Mouse (Mus musculus): Measurements from ENCODE around the gene Lhcgr. TPM values are rescaled to one million over a fixed set of nuclear protein-coding genes. Genes with fewer than 3 reads are reported as not detected.
"Not testable (repeated sequence)": the region's sequence is repeated elsewhere in the genome, so short reads cannot be mapped to it uniquely, and the experiment has no call there.

Gene Lhcgr
- 0.01 TPM in 1 of 2 replicates, not detected in the other for polyA plus RNA-seq (2012)

DNA sequence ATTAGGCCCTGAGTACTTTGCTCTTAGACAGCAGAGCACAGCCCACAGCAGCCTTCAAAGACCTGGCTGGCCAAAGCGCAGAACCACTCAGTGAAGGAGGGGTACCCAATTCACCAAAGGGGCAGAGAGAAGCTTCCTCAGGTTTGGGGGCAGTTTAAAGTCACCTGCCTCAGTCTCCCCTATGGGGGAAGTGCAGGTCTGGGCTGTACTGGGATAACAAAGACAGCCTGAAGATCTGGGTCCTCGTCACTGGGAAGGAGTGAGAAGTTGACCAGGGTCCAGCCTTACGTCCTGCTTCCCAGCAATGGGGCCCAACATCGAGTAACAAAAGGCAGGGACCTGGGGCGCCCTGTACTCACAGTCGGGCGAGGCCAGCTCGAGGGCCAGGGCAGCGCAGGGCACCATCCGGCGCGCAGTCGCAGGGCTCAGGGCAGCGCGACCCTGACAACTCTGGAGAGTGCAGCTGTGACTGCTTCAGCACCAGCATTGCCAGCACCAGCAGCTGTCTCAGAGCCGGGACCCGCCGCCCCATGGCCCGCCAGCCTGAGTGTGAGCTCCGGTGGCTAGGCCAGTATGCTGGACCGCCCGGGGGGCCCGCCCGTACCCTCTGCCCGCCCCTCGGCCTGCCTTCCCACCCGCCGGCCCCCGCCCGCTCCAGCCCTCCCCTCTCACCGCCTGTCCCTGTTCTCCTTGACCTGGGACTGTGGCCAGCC lies at the start of gene Lhcgr:
TSS of gene Lhcgr (minus strand) at position 551 of the 713 bp plus-strand sequence.
- Histone ChIP-seq H3K9me3 (ENCODE audit: control insufficient read depth, low read length) (no peaks in the 10 kb centered on the region), H3K27me3 (ENCODE audit: control insufficient read depth) (peaks cover 2% of the 10 kb centered on the region; the same call in 1 of the 2 replicates), H3K36me3 (ENCODE audit: control insufficient read depth) (no peaks in the 10 kb centered on the region), H3K4me1 (ENCODE audit: control insufficient read depth) (no peaks in the 10 kb centered on the region), H3K4me3 (replicated peaks) (no peak within 1 kb of the TSS)
- TF ChIP-seq GATA1 (IDR thresholded peaks at IDR 0.05; ENCODE audit: low read length): no peak
- TF ChIP-seq TAL1 (IDR thresholded peaks at IDR 0.05; ENCODE audit: low read length): no peak

DNA sequence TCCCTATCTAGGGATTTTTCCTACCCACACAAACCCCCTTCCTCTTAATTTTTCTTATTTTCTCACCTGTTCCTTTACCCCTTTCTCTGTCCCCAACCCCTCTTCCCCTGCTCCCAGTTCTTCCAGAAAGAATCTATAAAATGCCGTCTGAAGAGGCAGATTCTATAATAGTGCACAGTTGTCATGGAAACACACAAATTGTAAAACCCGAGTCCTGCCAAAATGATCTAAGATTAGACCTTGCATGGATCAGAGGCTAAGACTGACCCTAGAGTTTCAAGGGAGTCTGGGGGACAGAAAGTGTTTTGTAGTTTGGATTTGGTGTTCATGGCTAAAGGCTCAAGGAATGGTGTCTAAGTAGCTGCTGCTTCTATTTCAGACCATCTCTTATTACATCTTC lies 25.8 kb upstream of the Lhcgr start:
- H3K36me3 ChIP-seq (ENCODE audit: control insufficient read depth): no peaks in the 10 kb centered on the region
- no peak overlapping the region for H3K4me3 ChIP-seq (replicated peaks)
- H3K4me1 ChIP-seq (ENCODE audit: control insufficient read depth): no peaks in the 10 kb centered on the region
- H3K27me3 ChIP-seq (ENCODE audit: control insufficient read depth): no peaks in the 10 kb centered on the region
- H3K9me3 ChIP-seq (ENCODE audit: control insufficient read depth, low read length): peaks cover 9% of the 10 kb centered on the region
- TF ChIP-seq TAL1 (IDR thresholded peaks at IDR 0.05; ENCODE audit: low read length) (no peak), GATA1 (IDR thresholded peaks at IDR 0.05; ENCODE audit: low read length) (no peak)

DNA sequence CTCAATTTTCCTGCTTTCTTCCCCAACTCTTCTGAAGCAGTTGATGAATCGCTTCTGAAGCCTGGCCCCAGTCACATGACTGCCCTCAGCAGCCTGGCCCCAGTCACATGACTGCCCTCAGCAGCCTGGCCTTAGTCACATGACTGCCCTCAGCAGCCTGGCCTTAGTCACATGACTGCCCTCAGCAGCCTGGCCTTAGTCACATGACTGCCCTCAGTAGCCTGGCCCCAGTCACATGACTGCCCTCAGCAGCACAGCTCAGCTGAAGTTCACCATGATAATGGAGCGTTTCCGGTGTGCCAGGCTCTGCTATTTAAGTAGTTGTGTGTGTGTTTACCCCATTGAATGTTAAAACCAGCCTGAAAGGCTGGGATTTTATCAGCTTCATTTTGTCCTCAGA lies 21.2 kb upstream of the Lhcgr start:
- not testable (repeated sequence) for H3K27me3 ChIP-seq (ENCODE audit: control insufficient read depth); H3K4me1 ChIP-seq (ENCODE audit: control insufficient read depth); H3K9me3 ChIP-seq (ENCODE audit: control insufficient read depth, low read length); H3K4me3 ChIP-seq (replicated peaks); H3K36me3 ChIP-seq (ENCODE audit: control insufficient read depth)

DNA sequence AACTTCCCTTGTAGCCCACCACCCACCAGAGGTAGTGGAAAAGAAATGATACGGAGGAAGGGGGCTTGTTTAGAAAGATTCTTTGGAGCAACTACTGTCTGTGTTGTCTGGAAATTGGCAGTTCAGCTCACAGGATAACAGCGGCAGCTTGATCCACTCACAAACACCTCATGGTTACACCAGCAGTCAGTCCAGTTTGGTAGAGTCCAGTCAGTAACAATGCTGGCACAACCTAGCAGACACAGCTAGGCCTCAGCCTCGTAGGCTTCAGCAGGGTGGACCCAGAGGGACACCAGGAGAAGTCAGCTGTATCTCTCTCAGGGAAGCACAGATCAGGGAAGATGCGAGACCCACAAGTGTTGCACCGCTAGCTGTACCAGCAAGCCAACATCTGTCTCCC lies 19.0 kb upstream of the Lhcgr start:
- H3K4me3 ChIP-seq (replicated peaks): no peak overlapping the region
- H3K36me3 ChIP-seq (ENCODE audit: control insufficient read depth): no peaks in the 10 kb centered on the region
- no peaks in the 10 kb centered on the region for H3K27me3 ChIP-seq (ENCODE audit: control insufficient read depth)
- TF ChIP-seq TAL1 (IDR thresholded peaks at IDR 0.05; ENCODE audit: low read length) (no peak), GATA1 (IDR thresholded peaks at IDR 0.05; ENCODE audit: low read length) (no peak)
- H3K9me3 ChIP-seq (ENCODE audit: control insufficient read depth, low read length): peaks cover 7% of the 10 kb centered on the region
- no peaks in the 10 kb centered on the region for H3K4me1 ChIP-seq (ENCODE audit: control insufficient read depth)

DNA sequence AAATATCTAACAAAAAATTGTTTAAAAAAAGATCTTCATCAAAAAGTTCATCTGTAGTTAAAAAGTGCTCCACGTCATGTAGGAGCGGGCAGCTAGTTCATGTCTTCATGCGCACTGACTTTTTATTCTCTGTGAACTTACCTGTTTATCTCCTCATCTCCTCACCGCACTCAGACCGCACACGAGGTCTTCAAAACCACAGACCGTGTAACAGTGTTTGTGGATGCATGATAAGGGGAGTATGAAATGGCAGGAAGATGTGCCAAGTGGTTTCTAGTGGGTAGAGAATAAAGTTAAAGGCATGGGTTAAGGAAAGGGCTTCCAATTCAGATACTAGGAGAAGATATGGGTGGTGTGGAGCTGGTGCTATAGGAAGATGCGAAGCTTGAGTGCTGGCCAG lies 14.6 kb upstream of the Lhcgr start:
- Histone ChIP-seq H3K36me3 (ENCODE audit: control insufficient read depth) (no peaks in the 10 kb centered on the region), H3K9me3 (ENCODE audit: control insufficient read depth, low read length) (peaks cover 3% of the 10 kb centered on the region; the same call in 1 of the 2 replicates), H3K4me1 (ENCODE audit: control insufficient read depth) (no peaks in the 10 kb centered on the region), H3K27me3 (ENCODE audit: control insufficient read depth) (no peaks in the 10 kb centered on the region), H3K4me3 (replicated peaks) (no peak overlapping the region)
- TF ChIP-seq GATA1 (IDR thresholded peaks at IDR 0.05; ENCODE audit: low read length) (no peak), TAL1 (IDR thresholded peaks at IDR 0.05; ENCODE audit: low read length) (no peak)

DNA sequence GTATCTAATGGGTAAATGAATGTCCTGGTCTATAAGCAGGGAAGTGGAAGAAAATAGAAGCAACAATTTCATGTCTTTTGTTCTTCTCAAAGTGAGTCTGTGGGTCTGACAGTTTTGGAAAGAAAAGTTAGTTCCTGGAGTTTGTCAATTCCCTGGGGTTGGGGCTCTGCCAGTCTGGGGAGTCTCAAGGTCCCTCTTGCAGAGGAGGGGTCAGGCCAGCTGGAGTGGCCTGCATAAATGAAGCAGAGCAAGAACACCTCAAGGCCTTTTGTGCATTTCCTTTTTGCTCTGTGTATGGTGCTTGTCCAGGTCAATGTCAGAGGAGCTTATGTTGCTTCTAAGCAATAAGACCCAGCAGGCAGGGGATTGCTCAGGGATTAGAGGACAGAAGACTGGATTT lies 11.7 kb upstream of the Lhcgr start:
- TF ChIP-seq GATA1 (IDR thresholded peaks at IDR 0.05; ENCODE audit: low read length): no peak
- no peak for TF ChIP-seq TAL1 (IDR thresholded peaks at IDR 0.05; ENCODE audit: low read length)
- Histone ChIP-seq H3K4me1 (ENCODE audit: control insufficient read depth) (no peaks in the 10 kb centered on the region), H3K27me3 (ENCODE audit: control insufficient read depth) (no peaks in the 10 kb centered on the region), H3K36me3 (ENCODE audit: control insufficient read depth) (no peaks in the 10 kb centered on the region), H3K9me3 (ENCODE audit: control insufficient read depth, low read length) (no peaks in the 10 kb centered on the region; the same call in 1 of the 2 replicates), H3K4me3 (replicated peaks) (no peak overlapping the region)

DNA sequence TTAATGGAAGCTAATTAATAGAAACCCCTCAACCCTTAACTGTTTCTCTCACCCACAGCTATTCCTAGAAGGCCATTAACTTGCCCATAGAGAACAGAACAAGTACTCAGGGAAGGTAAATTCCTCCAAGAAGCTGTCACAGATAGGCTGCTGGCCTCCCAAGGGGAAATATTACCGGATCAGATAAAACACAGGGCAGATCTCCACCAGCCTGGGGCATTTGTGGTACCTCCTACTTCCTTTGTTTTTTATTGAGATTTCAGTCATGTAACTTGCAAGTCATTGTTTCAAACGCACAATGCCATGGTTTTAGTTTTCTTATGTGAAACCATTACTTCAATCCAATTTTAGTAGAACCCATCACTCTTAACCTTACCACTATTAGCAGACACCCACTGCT lies 1.1 kb downstream of the Lhcgr start:
- TF ChIP-seq GATA1 (IDR thresholded peaks at IDR 0.05; ENCODE audit: low read length) (no peak), TAL1 (IDR thresholded peaks at IDR 0.05; ENCODE audit: low read length) (no peak)
- H3K4me1 ChIP-seq (ENCODE audit: control insufficient read depth): no peaks in the 10 kb centered on the region
- peaks cover 2% of the 10 kb centered on the region; the same call in 1 of the 2 replicates for H3K27me3 ChIP-seq (ENCODE audit: control insufficient read depth)
- H3K36me3 ChIP-seq (ENCODE audit: control insufficient read depth): no peaks in the 10 kb centered on the region
- H3K9me3 ChIP-seq (ENCODE audit: control insufficient read depth, low read length): no peaks in the 10 kb centered on the region
- no peak overlapping the region for H3K4me3 ChIP-seq (replicated peaks)

DNA sequence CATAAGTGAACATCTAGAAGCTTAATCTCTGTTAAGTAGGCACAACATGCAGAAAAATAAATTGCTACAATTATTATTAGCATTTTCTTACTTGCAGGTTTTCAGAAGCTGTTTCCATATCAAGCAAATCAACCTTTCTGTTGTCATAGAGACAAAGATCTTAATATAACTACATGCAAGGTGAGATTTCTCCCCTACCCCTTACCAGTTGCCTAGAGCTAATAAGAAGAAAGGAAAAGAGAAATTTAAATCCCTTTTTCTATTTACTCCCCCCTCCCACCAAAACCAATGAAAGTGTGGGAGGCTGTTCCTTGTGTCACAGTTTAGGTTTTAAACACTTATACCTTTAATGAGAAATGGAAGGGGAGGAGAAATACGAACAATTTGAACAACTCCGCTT lies 3.4 kb downstream of the Lhcgr start:
- no peak overlapping the region for H3K4me3 ChIP-seq (replicated peaks)
- H3K36me3 ChIP-seq (ENCODE audit: control insufficient read depth): no peaks in the 10 kb centered on the region
- TF ChIP-seq TAL1 (IDR thresholded peaks at IDR 0.05; ENCODE audit: low read length) (no peak), GATA1 (IDR thresholded peaks at IDR 0.05; ENCODE audit: low read length) (no peak)
- H3K27me3 ChIP-seq (ENCODE audit: control insufficient read depth): peaks cover 2% of the 10 kb centered on the region; the same call in 1 of the 2 replicates
- no peaks in the 10 kb centered on the region for H3K9me3 ChIP-seq (ENCODE audit: control insufficient read depth, low read length)
- no peaks in the 10 kb centered on the region for H3K4me1 ChIP-seq (ENCODE audit: control insufficient read depth)

DNA sequence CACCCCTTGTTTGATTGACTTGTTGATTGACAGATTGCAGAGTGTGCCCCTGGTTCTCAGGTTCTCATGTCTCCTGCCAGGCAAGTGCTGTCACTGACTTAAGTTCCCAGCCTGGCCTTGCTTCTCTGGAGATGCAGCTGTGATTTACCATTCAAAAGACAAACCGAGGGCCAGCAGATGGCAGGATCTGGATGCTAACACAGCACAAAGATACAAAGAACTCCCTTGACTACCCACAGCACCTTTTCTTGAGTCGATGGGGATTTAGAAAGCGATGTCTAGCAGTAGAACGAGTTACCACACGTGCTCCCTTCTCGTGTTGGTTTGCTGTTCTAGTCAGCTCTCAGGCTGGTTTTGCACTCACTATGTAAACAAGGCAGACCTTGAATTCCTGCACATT lies 4.9 kb downstream of the Lhcgr start:
- TF ChIP-seq TAL1 (IDR thresholded peaks at IDR 0.05; ENCODE audit: low read length) (no peak), GATA1 (IDR thresholded peaks at IDR 0.05; ENCODE audit: low read length) (no peak)
- no peaks in the 10 kb centered on the region for H3K36me3 ChIP-seq (ENCODE audit: control insufficient read depth)
- H3K4me1 ChIP-seq (ENCODE audit: control insufficient read depth): no peaks in the 10 kb centered on the region

DNA sequence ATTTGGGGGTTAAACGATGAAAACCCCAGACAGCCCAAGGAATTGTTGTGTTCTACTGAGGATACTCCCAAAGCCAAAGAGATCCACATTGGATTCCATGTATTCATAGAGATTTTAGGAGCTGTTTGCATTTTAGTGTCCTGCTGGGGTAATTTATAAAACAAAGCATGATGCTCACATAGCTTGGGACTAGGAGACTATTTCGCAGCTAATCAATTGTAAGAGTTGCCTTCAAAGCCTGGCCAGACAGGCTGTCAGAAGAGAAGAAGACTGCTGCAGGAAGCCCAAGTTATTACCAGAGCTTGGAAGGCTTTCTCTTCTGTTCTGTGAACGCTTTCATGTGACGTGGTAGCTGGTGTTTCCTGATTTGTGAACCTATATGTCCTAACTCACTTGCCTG lies 5.4 kb downstream of the Lhcgr start:
- Histone ChIP-seq H3K36me3 (ENCODE audit: control insufficient read depth) (no peaks in the 10 kb centered on the region), H3K27me3 (ENCODE audit: control insufficient read depth) (no peaks in the 10 kb centered on the region), H3K4me3 (replicated peaks) (no peak overlapping the region), H3K9me3 (ENCODE audit: control insufficient read depth, low read length) (no peaks in the 10 kb centered on the region), H3K4me1 (ENCODE audit: control insufficient read depth) (no peaks in the 10 kb centered on the region)
- TF ChIP-seq GATA1 (IDR thresholded peaks at IDR 0.05; ENCODE audit: low read length) (no peak), TAL1 (IDR thresholded peaks at IDR 0.05; ENCODE audit: low read length) (no peak)

More for the DNA sequence above, 4.9 kb downstream of the Lhcgr start:
- Histone ChIP-seq H3K4me3 (replicated peaks) (no peak overlapping the region), H3K9me3 (ENCODE audit: control insufficient read depth, low read length) (no peaks in the 10 kb centered on the region), H3K27me3 (ENCODE audit: control insufficient read depth) (peaks cover 2% of the 10 kb centered on the region; the same call in 1 of the 2 replicates)
